Mouse (Mus musculus): ENCODE measurements at regions not wholly inside any gene's neighbourhood (a gene's known extent, or its start where the extent isn't known, plus 50 kb on each side); places are given as distances from the start of the nearest gene placed in this dataset.

GRCm38 (mm10) chr4:125439856-125440255 lies 50.6 kb upstream of the Grik3 start:
- no peak overlapping the region for H3K4me2 ChIP-seq (ENCODE audit: low read depth, severe bottlenecking)
- no peaks in the 10 kb centered on the region for H3K4me1 ChIP-seq (ENCODE audit: control insufficient read depth, insufficient read depth, low read length)
- no peaks in the 10 kb centered on the region for H3K27me3 ChIP-seq (ENCODE audit: control insufficient read depth, insufficient read depth, low read length)
- DNase-seq (ENCODE audit: low spot score), result no peak
- no peak overlapping the region for H3K27ac ChIP-seq (replicated peaks; ENCODE audit: low read depth, low read length)
- no peak overlapping the region for H3K9ac ChIP-seq (ENCODE audit: low read length)
- no peak overlapping the region for H3K4me3 ChIP-seq (ENCODE audit: low read depth, low read length)
- H3K9me3 ChIP-seq (ENCODE audit: control insufficient read depth, low read length), result no peaks in the 10 kb centered on the region
- ATAC-seq (ENCODE audit: insufficient number of reproducible peaks, low FRiP score, low TSS enrichment, low read depth), result no peak
- 31% methylated on average over 9 of the region's 9 CpGs for WGBS
- H3K36me3 ChIP-seq (ENCODE audit: control insufficient read depth, insufficient read depth, low read length), result no peaks in the 10 kb centered on the region

- DNase-seq (ENCODE audit: low spot score), result no peak
Observed at GRCm38 (mm10) chr4:125437161-125437822, 53.2 kb upstream of the Grik3 start.

DNA sequence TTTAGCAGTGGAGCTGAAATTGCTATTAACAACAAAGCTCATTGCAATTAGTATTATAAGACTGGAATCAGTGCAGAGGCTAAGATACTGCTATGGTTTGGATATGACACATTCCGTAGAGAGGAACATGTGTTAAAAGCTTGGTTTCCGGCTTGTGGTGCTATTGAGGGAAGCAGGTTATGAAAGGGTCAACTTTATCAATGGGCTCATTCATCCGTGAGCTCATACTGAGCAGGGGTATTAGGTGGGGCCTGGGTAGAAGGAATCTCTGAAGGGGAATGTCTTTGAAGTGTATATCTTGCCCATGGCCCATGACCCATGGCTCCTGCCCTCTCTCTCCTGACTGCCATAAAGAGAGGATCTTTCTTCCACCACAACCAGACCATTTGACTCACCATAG lies 57.0 kb upstream of the Grik3 start:
- H3K36me3 ChIP-seq (ENCODE audit: control insufficient read depth, insufficient read depth, low read length), result no peaks in the 10 kb centered on the region
- H3K27ac ChIP-seq (replicated peaks; ENCODE audit: low read depth, low read length), result no peak overlapping the region
- H3K4me1 ChIP-seq (ENCODE audit: control insufficient read depth, insufficient read depth, low read length), result no peaks in the 10 kb centered on the region
- no peaks in the 10 kb centered on the region for H3K27me3 ChIP-seq (ENCODE audit: control insufficient read depth, insufficient read depth, low read length)
- H3K9ac ChIP-seq (ENCODE audit: low read length), result no peak overlapping the region
- DNase-seq (ENCODE audit: low spot score) (no peak), ATAC-seq (ENCODE audit: insufficient number of reproducible peaks, low FRiP score, low TSS enrichment, low read depth) (no peak)
- H3K4me3 ChIP-seq (ENCODE audit: low read depth, low read length), result no peak overlapping the region
- no peaks in the 10 kb centered on the region for H3K9me3 ChIP-seq (ENCODE audit: control insufficient read depth, low read length)
- WGBS, result 75% methylated on average over 3 of the region's 3 CpGs
- H3K4me2 ChIP-seq (ENCODE audit: low read depth, severe bottlenecking), result no peak overlapping the region

More at GRCm38 (mm10) chr4:125437161-125437822, 53.2 kb upstream of the Grik3 start:
- no peaks in the 10 kb centered on the region for H3K27me3 ChIP-seq (ENCODE audit: control insufficient read depth, insufficient read depth, low read length)
- no peak overlapping the region for H3K4me2 ChIP-seq (ENCODE audit: low read depth, severe bottlenecking)
- no peak for ATAC-seq (ENCODE audit: insufficient number of reproducible peaks, low FRiP score, low TSS enrichment, low read depth)
- H3K36me3 ChIP-seq (ENCODE audit: control insufficient read depth, insufficient read depth, low read length), result no peaks in the 10 kb centered on the region
- no peaks in the 10 kb centered on the region for H3K9me3 ChIP-seq (ENCODE audit: control insufficient read depth, low read length)
- no peak overlapping the region for H3K4me3 ChIP-seq (ENCODE audit: low read depth, low read length)
- no peak overlapping the region for H3K27ac ChIP-seq (replicated peaks; ENCODE audit: low read depth, low read length)
- 87% methylated on average over 13 of the region's 13 CpGs for WGBS
- no peak overlapping the region for H3K9ac ChIP-seq (ENCODE audit: low read length)
- no peaks in the 10 kb centered on the region for H3K4me1 ChIP-seq (ENCODE audit: control insufficient read depth, insufficient read depth, low read length)

DNA sequence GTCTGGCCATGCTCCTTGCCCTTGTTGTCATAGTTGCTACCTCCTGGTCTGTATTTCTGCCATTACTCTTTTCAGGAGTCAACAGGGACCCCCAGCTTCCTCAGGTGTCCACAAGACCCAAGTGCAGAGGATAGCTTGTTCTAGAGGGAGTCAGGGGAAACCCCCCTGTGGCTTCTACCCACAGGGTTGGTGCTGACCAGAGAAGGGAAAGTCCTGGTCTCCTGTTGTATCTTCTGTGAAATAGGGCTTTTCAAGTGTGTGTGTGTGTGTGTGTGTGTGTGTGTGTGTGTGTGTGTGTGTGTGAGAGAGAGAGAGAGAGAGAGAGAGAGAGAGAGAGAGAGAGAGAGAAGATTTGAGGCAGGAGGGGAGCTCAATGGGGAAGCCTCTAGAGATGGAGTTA lies 58.9 kb upstream of the Grik3 start:
- H3K4me3 ChIP-seq (ENCODE audit: low read depth, low read length), result no peak overlapping the region
- no peak for DNase-seq (ENCODE audit: low spot score)
- no peaks in the 10 kb centered on the region for H3K9me3 ChIP-seq (ENCODE audit: control insufficient read depth, low read length)
- no peak overlapping the region for H3K9ac ChIP-seq (ENCODE audit: low read length)
- no peak overlapping the region for H3K4me2 ChIP-seq (ENCODE audit: low read depth, severe bottlenecking)
- H3K27ac ChIP-seq (replicated peaks; ENCODE audit: low read depth, low read length), result no peak overlapping the region
- no peaks in the 10 kb centered on the region for H3K27me3 ChIP-seq (ENCODE audit: control insufficient read depth, insufficient read depth, low read length)
- H3K36me3 ChIP-seq (ENCODE audit: control insufficient read depth, insufficient read depth, low read length), result no peaks in the 10 kb centered on the region
- no peaks in the 10 kb centered on the region for H3K4me1 ChIP-seq (ENCODE audit: control insufficient read depth, insufficient read depth, low read length)
- ATAC-seq (ENCODE audit: insufficient number of reproducible peaks, low FRiP score, low TSS enrichment, low read depth), result no peak

- H3K9me3 ChIP-seq (ENCODE audit: control insufficient read depth, low read length), result no peaks in the 10 kb centered on the region
- H3K27ac ChIP-seq (replicated peaks; ENCODE audit: low read depth, low read length), result no peak overlapping the region
- no peaks in the 10 kb centered on the region for H3K27me3 ChIP-seq (ENCODE audit: control insufficient read depth, insufficient read depth, low read length)
- no peak overlapping the region for H3K4me3 ChIP-seq (ENCODE audit: low read depth, low read length)
- no peaks in the 10 kb centered on the region for H3K36me3 ChIP-seq (ENCODE audit: control insufficient read depth, insufficient read depth, low read length)
- 70% methylated on average over 4 of the region's 4 CpGs for WGBS
- no peak for ATAC-seq (ENCODE audit: insufficient number of reproducible peaks, low FRiP score, low TSS enrichment, low read depth)
- no peak overlapping the region for H3K9ac ChIP-seq (ENCODE audit: low read length)
- no peaks in the 10 kb centered on the region for H3K4me1 ChIP-seq (ENCODE audit: control insufficient read depth, insufficient read depth, low read length)
- DNase-seq (ENCODE audit: low spot score), result no peak
- H3K4me2 ChIP-seq (ENCODE audit: low read depth, severe bottlenecking), result no peak overlapping the region
Observed at GRCm38 (mm10) chr4:125430845-125431244, 59.7 kb upstream of the Grik3 start.

DNA sequence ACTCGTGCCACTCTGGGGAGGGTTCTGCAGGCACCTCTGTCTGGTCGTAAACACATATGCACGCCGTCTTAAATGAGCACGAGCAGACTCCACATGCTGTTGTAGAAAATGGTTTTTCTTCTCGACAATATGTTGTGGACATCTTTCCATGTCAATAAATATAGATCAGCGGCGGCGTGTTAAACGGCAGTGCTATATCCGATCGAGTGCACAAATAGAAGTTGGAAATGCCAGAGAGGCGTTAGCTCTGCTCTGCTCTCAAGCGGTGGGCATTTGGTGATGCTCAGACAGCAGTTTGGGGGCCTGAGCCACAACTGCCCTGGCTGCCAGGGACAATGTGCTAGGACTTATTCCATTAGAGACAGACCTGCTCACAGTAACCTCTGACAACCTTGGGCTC lies 61.8 kb upstream of the Grik3 start:
- no peaks in the 10 kb centered on the region for H3K4me1 ChIP-seq (ENCODE audit: control insufficient read depth, insufficient read depth, low read length)
- ATAC-seq (ENCODE audit: insufficient number of reproducible peaks, low FRiP score, low TSS enrichment, low read depth), result no peak
- H3K9ac ChIP-seq (ENCODE audit: low read length), result no peak overlapping the region
- WGBS, result 78% methylated on average over 14 of the region's 14 CpGs
- H3K4me2 ChIP-seq (ENCODE audit: low read depth, severe bottlenecking), result no peak overlapping the region
- no peak overlapping the region for H3K27ac ChIP-seq (replicated peaks; ENCODE audit: low read depth, low read length)
- no peak overlapping the region for H3K4me3 ChIP-seq (ENCODE audit: low read depth, low read length)
- H3K27me3 ChIP-seq (ENCODE audit: control insufficient read depth, insufficient read depth, low read length), result 0 out of 2 replicates have a peak, but pooled peaks cover 5% of the 10 kb centered on the region
- no peak for DNase-seq (ENCODE audit: low spot score)
- H3K36me3 ChIP-seq (ENCODE audit: control insufficient read depth, insufficient read depth, low read length), result no peaks in the 10 kb centered on the region
- H3K9me3 ChIP-seq (ENCODE audit: control insufficient read depth, low read length), result no peaks in the 10 kb centered on the region

DNA sequence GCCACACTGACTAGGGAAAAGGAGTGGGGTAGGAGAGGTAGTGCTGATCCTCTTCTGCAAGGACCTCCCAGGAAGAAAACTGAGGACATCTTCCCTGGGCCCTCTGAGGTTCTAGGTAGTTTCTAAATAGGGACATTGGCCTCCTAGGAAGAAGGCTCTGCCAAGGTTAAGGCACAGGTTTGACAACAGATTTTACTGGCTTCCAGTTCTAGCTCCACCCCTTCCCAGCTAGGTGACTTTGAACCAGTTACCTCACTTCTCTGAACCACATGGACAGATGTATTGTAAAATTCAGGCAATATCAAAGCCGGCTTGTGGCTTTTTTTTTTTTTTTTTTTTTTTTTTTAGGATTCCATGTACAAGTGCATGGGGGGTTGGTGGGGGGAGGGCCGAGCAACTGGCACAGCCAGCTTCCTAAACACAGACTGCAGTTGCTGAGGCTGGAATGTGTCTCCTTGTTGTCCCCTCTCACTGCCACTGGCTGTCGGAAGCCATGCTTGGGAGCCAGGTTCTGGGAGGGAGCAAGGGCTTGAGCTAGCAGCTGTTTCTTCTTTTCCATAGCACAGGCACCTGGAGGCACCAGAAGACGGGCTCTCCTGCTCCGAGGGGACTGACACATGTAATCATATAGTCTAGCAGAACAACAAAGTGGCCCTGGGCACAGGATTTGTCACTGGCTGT lies 69.8 kb upstream of the Grik3 start:
- Histone ChIP-seq H3K9me3 (ENCODE audit: control insufficient read depth, low read length) (no peaks in the 10 kb centered on the region), H3K27me3 (ENCODE audit: control insufficient read depth, insufficient read depth, low read length) (0 out of 2 replicates have a peak, but pooled peaks cover 5% of the 10 kb centered on the region), H3K27ac (replicated peaks; ENCODE audit: low read depth, low read length) (no peak overlapping the region), H3K36me3 (ENCODE audit: control insufficient read depth, insufficient read depth, low read length) (no peaks in the 10 kb centered on the region), H3K4me2 (ENCODE audit: low read depth, severe bottlenecking) (no peak overlapping the region), H3K4me1 (ENCODE audit: control insufficient read depth, insufficient read depth, low read length) (no peaks in the 10 kb centered on the region), H3K4me3 (ENCODE audit: low read depth, low read length) (no peak overlapping the region), H3K9ac (ENCODE audit: low read length) (no peak overlapping the region)
- DNase-seq (ENCODE audit: low spot score), result no peak
- 45% methylated on average over 5 of the region's 5 CpGs for WGBS
- ATAC-seq (ENCODE audit: insufficient number of reproducible peaks, low FRiP score, low TSS enrichment, low read depth), result no peak

GRCm38 (mm10) chr4:125419491-125420255 lies 70.8 kb upstream of the Grik3 start:
- Histone ChIP-seq H3K4me1 (ENCODE audit: control insufficient read depth, insufficient read depth, low read length) (no peaks in the 10 kb centered on the region), H3K4me2 (ENCODE audit: low read depth, severe bottlenecking) (no peak overlapping the region), H3K9me3 (ENCODE audit: control insufficient read depth, low read length) (no peaks in the 10 kb centered on the region), H3K36me3 (ENCODE audit: control insufficient read depth, insufficient read depth, low read length) (no peaks in the 10 kb centered on the region), H3K4me3 (ENCODE audit: low read depth, low read length) (no peak overlapping the region), H3K27ac (replicated peaks; ENCODE audit: low read depth, low read length) (no peak overlapping the region), H3K9ac (ENCODE audit: low read length) (no peak overlapping the region), H3K27me3 (ENCODE audit: control insufficient read depth, insufficient read depth, low read length) (no peaks in the 10 kb centered on the region)
- DNase-seq (ENCODE audit: low spot score) (no peak), ATAC-seq (ENCODE audit: insufficient number of reproducible peaks, low FRiP score, low TSS enrichment, low read depth) (no peak)
- 43% methylated on average over 12 of the region's 12 CpGs for WGBS
